Mouse (Mus musculus): Measurements from ENCODE around the gene Clec2g. TPM values are rescaled to one million over a fixed set of nuclear protein-coding genes. Genes with fewer than 3 reads are reported as not detected.
A peak's percentile ranks its signal among the peaks of the same experiment; 100 is the strongest.

The Clec2g gene
- total and polyA plus RNA-seq, 3 experiments, result 0.04 TPM; not detected in 2

GRCm38 (mm10) chr6:128996054-128996767 is 62.0 kb downstream of the Clec2g start:
- Histone ChIP-seq H3K9ac (ENCODE audit: control insufficient read depth, low read depth, low read length, poor library complexity, severe bottlenecking) (peak overlapping the region; percentile 77), H3K27me3 (ENCODE audit: control insufficient read depth in 1 of 2, insufficient read depth in 2 of 2, low read length in 2 of 2) (no peaks in the 10 kb centered on the region), H3K9me3 (replicated peaks; ENCODE audit: insufficient read depth, low read length) (no peaks in the 10 kb centered on the region), H3K79me2 (ENCODE audit: control insufficient read depth, insufficient read depth, low read length, poor library complexity) (no peaks in the 10 kb centered on the region; the same call in 1 of the 2 replicates), H3K4me3 (ENCODE audit: control insufficient read depth in 1 of 2, insufficient read depth in 1 of 2, low read depth in 2 of 2, low read length in 2 of 2) (peak overlapping the region; percentile 36 to 55), H3K27ac (ENCODE audit: control insufficient read depth, low read depth, low read length) (peak overlapping the region; percentile 36; the same call in 1 of the 2 replicates), H3K4me1 (ENCODE audit: control insufficient read depth in 1 of 2, insufficient read depth in 2 of 2, low read length in 2 of 2) (peaks cover 2 to 15% of the 10 kb centered on the region in 2 experiments; a peak in 3 of 4 replicates), H3K36me3 (ENCODE audit: control insufficient read depth in 1 of 2, insufficient read depth in 2 of 2, low read length in 2 of 2) (peaks cover 0 to 11% of the 10 kb centered on the region in 2 experiments; a peak in 2 of 4 replicates)
- TF ChIP-seq EP300 (IDR thresholded peaks at IDR 0.05; ENCODE audit: low read depth in 1 of 2, low read length in 2 of 2) (peak; percentile 29 to 30; a peak in 1 of 4 replicates), USF2 (IDR thresholded peaks at IDR 0.05; ENCODE audit: borderline replicate concordance in 1 of 2, insufficient read depth in 1 of 2, low read depth in 1 of 2, low read length in 2 of 2) (no peak)
- DNase-seq (ENCODE audit: low read depth, low spot score), result peak; percentile 60

GRCm38 (mm10) chr6:128996768-128997442 is 62.7 kb downstream of the Clec2g start:
- peak overlapping the region; percentile 36; the same call in 1 of the 2 replicates for H3K27ac ChIP-seq (ENCODE audit: control insufficient read depth, low read depth, low read length)
- peaks cover 2 to 15% of the 10 kb centered on the region in 2 experiments; a peak in 3 of 4 replicates for H3K4me1 ChIP-seq (ENCODE audit: control insufficient read depth in 1 of 2, insufficient read depth in 2 of 2, low read length in 2 of 2)
- H3K36me3 ChIP-seq (ENCODE audit: control insufficient read depth in 1 of 2, insufficient read depth in 2 of 2, low read length in 2 of 2), result peaks cover 0 to 11% of the 10 kb centered on the region in 2 experiments; a peak in 2 of 4 replicates
- peak; percentile 60 for DNase-seq (ENCODE audit: low read depth, low spot score)
- H3K4me3 ChIP-seq (ENCODE audit: control insufficient read depth in 1 of 2, insufficient read depth in 1 of 2, low read depth in 2 of 2, low read length in 2 of 2), result peak overlapping the region; percentile 36 to 55
- no peaks in the 10 kb centered on the region for H3K27me3 ChIP-seq (ENCODE audit: control insufficient read depth in 1 of 2, insufficient read depth in 2 of 2, low read length in 2 of 2)
- H3K79me2 ChIP-seq (ENCODE audit: control insufficient read depth, insufficient read depth, low read length, poor library complexity), result no peaks in the 10 kb centered on the region; the same call in 1 of the 2 replicates
- no peaks in the 10 kb centered on the region for H3K9me3 ChIP-seq (replicated peaks; ENCODE audit: insufficient read depth, low read length)
- peak overlapping the region; percentile 77 for H3K9ac ChIP-seq (ENCODE audit: control insufficient read depth, low read depth, low read length, poor library complexity, severe bottlenecking)
- TF ChIP-seq USF2 (IDR thresholded peaks at IDR 0.05; ENCODE audit: borderline replicate concordance in 1 of 2, insufficient read depth in 1 of 2, low read depth in 1 of 2, low read length in 2 of 2) (no peak), TBP (IDR thresholded peaks at IDR 0.05; ENCODE audit: low read depth, low read length) (no peak), NRF1 (IDR thresholded peaks at IDR 0.05; ENCODE audit: insufficient read depth, low read depth, low read length, poor library complexity, severe bottlenecking) (no peak), KAT2A (conservative IDR thresholded peaks at IDR 0.05; ENCODE audit: low read depth, low read length) (no peak), E2F4 (IDR thresholded peaks at IDR 0.05; ENCODE audit: borderline replicate concordance, low read depth, low read length) (peak; percentile 68; the same call in 1 of the 2 replicates), MAX (IDR thresholded peaks at IDR 0.05; ENCODE audit: low read length) (peak; percentile 89), RAD21 (IDR thresholded peaks at IDR 0.05; ENCODE audit: low read depth, low read length) (no peak), GATA1 (IDR thresholded peaks at IDR 0.05; ENCODE audit: low read depth, low read length) (peak; percentile 25; the same call in 1 of the 2 replicates), BHLHE40 (IDR thresholded peaks at IDR 0.05; ENCODE audit: borderline replicate concordance, low read depth, low read length) (no peak), ZNF384 (IDR thresholded peaks at IDR 0.05; ENCODE audit: low read depth, low read length) (no peak), SIN3A (IDR thresholded peaks at IDR 0.05; ENCODE audit: low read length) (peak; percentile 57; the same call in 1 of the 2 replicates), MEF2A (IDR thresholded peaks at IDR 0.05; ENCODE audit: extremely low read depth, insufficient replicate concordance, low read depth, low read length, poor library complexity, severe bottlenecking) (no peak), MXI1 (IDR thresholded peaks at IDR 0.05; ENCODE audit: low read depth, low read length) (peak; percentile 84), NELFE (IDR thresholded peaks at IDR 0.05; ENCODE audit: low read depth, low read length) (no peak), ETS1 (IDR thresholded peaks at IDR 0.05; ENCODE audit: low read depth, low read length) (0 out of 2 replicates have a peak, but pooled peaks have one; percentile 34), POLR2AphosphoS2 (IDR thresholded peaks at IDR 0.05; ENCODE audit: low read length) (no peak), USF1 (IDR thresholded peaks at IDR 0.05; ENCODE audit: low read depth, low read length) (0 out of 2 replicates have a peak, but pooled peaks have one; percentile 11), POLR2AphosphoS5 (IDR thresholded peaks at IDR 0.05; ENCODE audit: borderline replicate concordance, low read depth, low read length) (no peak), MYC (IDR thresholded peaks at IDR 0.05; ENCODE audit: low read depth, low read length) (peak; percentile 84), GABPA (IDR thresholded peaks at IDR 0.05; ENCODE audit: low read depth, low read length) (no peak), HCFC1 (IDR thresholded peaks at IDR 0.05; ENCODE audit: low read depth, low read length) (no peak), RCOR1 (IDR thresholded peaks at IDR 0.05; ENCODE audit: low read depth, low read length) (no peak), EP300 (IDR thresholded peaks at IDR 0.05; ENCODE audit: low read depth in 1 of 2, low read length in 2 of 2) (no peak)

Measured in MEL (cell line).